Mouse (Mus musculus) urinary bladder, postnatal 0 days (tissue): ENCODE results near the gene Fbll1. TPM values are rescaled to one million over a fixed set of nuclear protein-coding genes. Genes with fewer than 3 reads are reported as not detected.

ENCODE experiments used
- microRNA counts: library from miRNA; unstranded; fragments of <30 nt; microRNA quantifications from one replicate; lab custom pipeline; 2016
- microRNA-seq: library from miRNA; unstranded; fragments of <30 nt; microRNA quantifications from one replicate; pipeline ENCODE4, GENCODE M21; 2016
- polyA plus RNA-seq: library from polyadenylated mRNA; unstranded; fragments of >200 nt; fragmentation: Nextera tagmentation; extraction: Ambion mirVana; gene quantifications from 2 replicates; pipeline ENCODE4 v1.2.1, GENCODE M21; 2015

The Fbll1 gene
- not detected in 2 replicates for polyA plus RNA-seq

GRCm38 (mm10) chr11:35798874-35799273 is at the start of gene Fbll1:
Gene Fbll1 (minus strand): TSS chr11:35798884.

GRCm38 (mm10) chr11:35834022-35834760 is 35.5 kb upstream of the Fbll1 start, which contains the start of gene Rars:
Gene Rars (minus strand): TSS chr11:35834506.

DNA sequence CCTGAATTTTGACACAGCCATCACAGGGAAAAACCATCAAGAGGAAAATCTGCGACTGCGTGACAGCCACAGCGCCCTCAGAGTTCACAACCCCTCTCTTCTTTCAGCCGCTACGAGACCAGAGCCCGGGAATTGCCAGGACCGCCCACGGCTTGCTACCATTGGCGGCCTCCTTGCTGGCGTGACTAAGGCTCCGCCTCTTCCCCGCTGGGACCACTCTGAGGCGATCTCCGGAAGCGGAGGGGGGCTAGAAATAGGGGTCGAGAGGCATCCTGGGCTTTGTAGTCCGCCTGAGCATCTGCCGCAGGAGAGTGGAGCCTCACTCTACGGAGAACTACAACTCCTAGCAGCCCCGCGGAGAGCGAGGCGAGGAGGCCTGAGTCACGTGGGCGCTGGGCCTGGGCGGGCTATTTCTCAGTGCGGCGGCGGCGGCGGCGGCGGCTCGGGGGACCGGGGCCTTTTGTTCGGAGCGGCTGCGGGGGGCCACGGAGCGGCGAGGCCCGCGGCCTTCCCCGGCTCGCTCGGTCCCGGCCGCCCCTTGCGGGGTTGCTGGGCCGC is 29.4 kb downstream of the Fbll1 start, which contains the start of gene Pank3:
Gene Pank3, plus strand, starts transcription at position 297 of the 558 bp plus-strand sequence.

MicroRNAs within 50 kb of the gene (microRNA counts, 519-probe panel; counts per million panel counts)
- 4,544 counts per million, percentile 85 among the panel's probes with 10 or more counts for microRNA mmu-miR-103 (lab: Ali Mortazavi, UCI)

Small RNA genes within 50 kb of the gene (microRNA-seq; reads per million reads assigned to microRNA genes)
- 3.1 reads per million, percentile 2 among the genes with 10 or more reads in this experiment for gene Mir103-1

Other genes with a start within 250 kb of the Fbll1 start
- 11.6 and 17.7 TPM in 2 replicates for gene Pank3, start 29.4 kb downstream of the Fbll1 start, polyA plus RNA-seq
- gene Rars, start 35.6 kb upstream of the Fbll1 start, polyA plus RNA-seq: 54.9 and 59.7 TPM in 2 replicates
- gene Wwc1, start 181.6 kb upstream of the Fbll1 start, polyA plus RNA-seq: 9.4 and 10.1 TPM in 2 replicates